Mouse (Mus musculus) bone marrow macrophage, adult 2 months (primary cell): Measurements from ENCODE around the gene Rab15.

ENCODE experiments used
- CTCF ChIP-seq: IDR thresholded peaks from 2 replicates; pipeline ENCODE4 v1.5.1; 2012; ENCODE audit warnings: low read depth, mild to moderate bottlenecking, low read length, moderate library complexity
- POLR2A ChIP-seq: IDR thresholded peaks from 2 replicates; pipeline ENCODE4 v1.6.1; 2012; ENCODE audit warnings: mild to moderate bottlenecking, low read depth, low read length, borderline replicate concordance

GRCm38 (mm10) chr12:76868463-76869198, 45.9 kb upstream of the Rab15 start:
- no peak for TF ChIP-seq CTCF
- no peak for TF ChIP-seq POLR2A
